Mouse (Mus musculus): Measurements from ENCODE around the gene Psmb1. TPM values are rescaled to one million over a fixed set of nuclear protein-coding genes. Genes with fewer than 3 reads are reported as not detected.
"Not testable (repeated sequence)": the region's sequence is repeated elsewhere in the genome, so short reads cannot be mapped to it uniquely, and the experiment has no call there.

The Psmb1 gene
- polyA plus RNA-seq, 1 experiment from 2014 or later = 255 TPM

- WGBS = 75% methylated on average over 5 of the region's 6 CpGs
- not testable (repeated sequence) for H3K36me3 ChIP-seq (ENCODE audit: control insufficient read depth, insufficient read depth, low read length); H3K9ac ChIP-seq (replicated peaks; ENCODE audit: low read length); H3K4me2 ChIP-seq (ENCODE audit: low read length); H3K27ac ChIP-seq (replicated peaks; ENCODE audit: low read depth, low read length); DNase-seq; H3K4me3 ChIP-seq (replicated peaks; ENCODE audit: low read depth, low read length); H3K4me1 ChIP-seq (ENCODE audit: control insufficient read depth, insufficient read depth, low read length); H3K9me3 ChIP-seq (ENCODE audit: control insufficient read depth, low read length); ATAC-seq (ENCODE audit: low FRiP score, low TSS enrichment); H3K27me3 ChIP-seq (ENCODE audit: control insufficient read depth, insufficient read depth, low read length)
Measured at GRCm38 (mm10) chr17:15449144-15449543, 50.4 kb downstream of the Psmb1 start.

DNA sequence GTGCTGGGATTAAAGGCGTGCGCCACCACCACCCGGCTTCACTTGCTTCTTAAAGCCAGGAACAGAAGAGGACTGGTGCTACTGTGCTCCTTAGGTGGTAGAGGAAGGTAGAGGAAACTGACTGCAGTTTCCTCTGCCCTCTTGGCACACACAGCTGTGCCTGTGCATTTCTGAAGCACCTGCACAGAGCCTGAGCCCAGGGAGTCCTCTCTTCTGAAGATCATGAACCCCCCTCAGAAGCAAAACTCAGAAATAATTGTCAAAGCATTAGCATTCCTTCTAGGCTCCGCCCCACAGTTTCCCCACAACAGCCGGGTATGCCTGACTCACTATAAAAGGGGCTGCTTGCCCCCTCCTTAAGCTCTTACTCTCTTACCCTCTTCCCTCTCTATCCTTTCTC lies 51.7 kb downstream of the Psmb1 start:
- ATAC-seq (ENCODE audit: low FRiP score, low TSS enrichment) (no peak), DNase-seq (no peak)
- WGBS = 74% methylated on average over 5 of the region's 5 CpGs

DNA sequence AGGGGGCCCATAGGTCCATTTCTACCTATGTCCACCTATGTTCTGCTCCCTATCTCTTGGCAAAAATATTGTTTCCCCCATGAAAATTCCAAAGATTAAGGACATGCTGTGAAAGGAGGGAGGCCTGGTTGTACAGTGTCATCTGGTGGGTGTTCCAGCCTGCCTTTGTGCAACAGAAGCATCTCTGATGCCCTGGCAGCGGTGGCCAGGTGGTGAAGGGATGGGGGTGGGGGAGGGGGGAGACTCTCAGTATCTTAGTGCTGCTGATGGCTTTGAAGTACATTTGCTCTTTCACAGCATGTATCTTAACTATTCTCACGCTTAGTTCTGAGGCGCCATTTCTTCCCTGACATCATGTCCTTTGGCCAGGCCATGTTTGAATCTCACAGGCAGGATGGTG lies 54.1 kb downstream of the Psmb1 start:
- no peak overlapping the region for H3K4me3 ChIP-seq (replicated peaks; ENCODE audit: low read depth, low read length)
- ATAC-seq (ENCODE audit: low FRiP score, low TSS enrichment) = no peak
- WGBS = 80% methylated on average over 3 of the region's 3 CpGs

More for the DNA sequence above, 51.7 kb downstream of the Psmb1 start:
- no peak overlapping the region for H3K4me3 ChIP-seq (replicated peaks; ENCODE audit: low read depth, low read length)
- no peak overlapping the region for H3K9ac ChIP-seq (replicated peaks; ENCODE audit: low read length)
- no peaks in the 10 kb centered on the region for H3K27me3 ChIP-seq (ENCODE audit: control insufficient read depth, insufficient read depth, low read length)
- H3K4me1 ChIP-seq (ENCODE audit: control insufficient read depth, insufficient read depth, low read length) = no peaks in the 10 kb centered on the region
- no peak overlapping the region for H3K27ac ChIP-seq (replicated peaks; ENCODE audit: low read depth, low read length)
- H3K4me2 ChIP-seq (ENCODE audit: low read length) = no peak overlapping the region
- H3K9me3 ChIP-seq (ENCODE audit: control insufficient read depth, low read length) = no peaks in the 10 kb centered on the region
- no peaks in the 10 kb centered on the region for H3K36me3 ChIP-seq (ENCODE audit: control insufficient read depth, insufficient read depth, low read length)

DNA sequence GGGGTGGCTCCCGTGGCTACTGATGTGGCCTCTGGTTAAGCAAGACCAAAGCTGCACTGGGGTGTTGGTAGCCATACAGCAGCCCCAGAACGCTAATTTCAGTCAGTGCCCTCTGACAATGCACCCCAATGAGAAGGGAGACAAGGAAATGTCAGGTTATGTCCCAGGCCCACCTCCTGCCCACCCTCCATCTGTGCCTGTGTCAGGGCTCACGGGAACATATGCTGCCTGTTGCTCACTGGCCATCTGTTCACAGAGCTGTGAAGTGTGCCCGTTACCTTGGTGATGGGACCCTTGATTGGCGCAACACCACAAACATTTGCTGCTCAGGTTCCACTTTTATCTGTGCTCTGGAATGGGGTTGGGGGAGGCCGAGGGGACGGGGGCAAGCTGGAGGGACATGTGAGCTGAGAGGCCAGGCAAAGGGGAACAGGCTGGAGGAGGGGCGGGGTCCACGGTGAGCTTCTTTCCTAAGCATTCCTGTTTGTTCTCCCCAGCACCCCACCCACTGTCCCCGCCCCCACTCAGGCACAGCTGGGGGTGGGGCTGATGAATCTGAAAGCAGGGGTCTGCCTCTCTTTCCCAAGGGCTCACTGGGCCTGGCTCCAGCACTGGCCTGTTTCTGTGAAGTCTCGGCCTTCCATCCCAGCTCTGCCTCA lies 59.0 kb downstream of the Psmb1 start:
- WGBS = 3% methylated on average over 11 of the region's 11 CpGs

More for the DNA sequence above, 54.1 kb downstream of the Psmb1 start:
- Histone ChIP-seq H3K36me3 (ENCODE audit: control insufficient read depth, insufficient read depth, low read length) (no peaks in the 10 kb centered on the region), H3K27ac (replicated peaks; ENCODE audit: low read depth, low read length) (no peak overlapping the region), H3K9ac (replicated peaks; ENCODE audit: low read length) (no peak overlapping the region), H3K9me3 (ENCODE audit: control insufficient read depth, low read length) (no peaks in the 10 kb centered on the region), H3K27me3 (ENCODE audit: control insufficient read depth, insufficient read depth, low read length) (no peaks in the 10 kb centered on the region), H3K4me1 (ENCODE audit: control insufficient read depth, insufficient read depth, low read length) (peaks cover 10% of the 10 kb centered on the region; the same call in 1 of the 2 replicates), H3K4me2 (ENCODE audit: low read length) (no peak overlapping the region)
- DNase-seq = no peak

DNA sequence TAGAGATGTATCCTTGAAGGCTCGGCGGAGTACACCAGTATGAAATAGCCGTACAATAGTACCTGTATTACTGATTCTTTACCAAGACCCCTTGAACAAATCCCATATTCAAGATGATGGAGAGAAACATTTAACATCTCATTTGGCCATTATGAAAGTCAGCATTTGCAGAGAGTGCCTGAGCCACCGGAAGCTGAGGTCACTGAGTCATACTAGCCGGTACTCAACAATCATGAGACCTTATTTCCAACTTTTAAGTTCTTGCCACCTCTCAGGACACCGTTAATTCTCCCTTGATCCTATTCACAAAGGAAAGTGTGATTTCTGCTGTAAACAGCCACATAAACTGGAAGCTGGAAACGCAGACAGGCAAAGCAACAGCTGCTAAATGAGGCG lies 59.5 kb downstream of the Psmb1 start:
- Histone ChIP-seq H3K27ac (replicated peaks; ENCODE audit: low read depth, low read length) (peak overlapping the region; percentile 41; the same call in 1 of the 2 replicates), H3K36me3 (ENCODE audit: control insufficient read depth, insufficient read depth, low read length) (no peaks in the 10 kb centered on the region), H3K9me3 (ENCODE audit: control insufficient read depth, low read length) (no peaks in the 10 kb centered on the region), H3K4me3 (replicated peaks; ENCODE audit: low read depth, low read length) (no peak overlapping the region), H3K4me2 (ENCODE audit: low read length) (no peak overlapping the region), H3K9ac (replicated peaks; ENCODE audit: low read length) (no peak overlapping the region), H3K4me1 (ENCODE audit: control insufficient read depth, insufficient read depth, low read length) (peaks cover 14% of the 10 kb centered on the region; the same call in 1 of the 2 replicates), H3K27me3 (ENCODE audit: control insufficient read depth, insufficient read depth, low read length) (no peaks in the 10 kb centered on the region)
- WGBS = 68% methylated on average over 8 of the region's 8 CpGs
- ATAC-seq (ENCODE audit: low FRiP score, low TSS enrichment) (no peak), DNase-seq (no peak)

More for the DNA sequence above, 59.0 kb downstream of the Psmb1 start:
- H3K4me2 ChIP-seq (ENCODE audit: low read length) = peak overlapping the region; percentile 25; the same call in 1 of the 2 replicates
- no peak overlapping the region for H3K4me3 ChIP-seq (replicated peaks; ENCODE audit: low read depth, low read length)
- H3K27me3 ChIP-seq (ENCODE audit: control insufficient read depth, insufficient read depth, low read length) = no peaks in the 10 kb centered on the region
- H3K4me1 ChIP-seq (ENCODE audit: control insufficient read depth, insufficient read depth, low read length) = peaks cover 14% of the 10 kb centered on the region; the same call in 1 of the 2 replicates
- no peaks in the 10 kb centered on the region for H3K9me3 ChIP-seq (ENCODE audit: control insufficient read depth, low read length)
- no peaks in the 10 kb centered on the region for H3K36me3 ChIP-seq (ENCODE audit: control insufficient read depth, insufficient read depth, low read length)
- DNase-seq (peak; percentile 68), ATAC-seq (ENCODE audit: low FRiP score, low TSS enrichment) (peak; percentile 88)
- H3K9ac ChIP-seq (replicated peaks; ENCODE audit: low read length) = no peak overlapping the region
- peak overlapping the region; percentile 41; the same call in 1 of the 2 replicates for H3K27ac ChIP-seq (replicated peaks; ENCODE audit: low read depth, low read length)

DNA sequence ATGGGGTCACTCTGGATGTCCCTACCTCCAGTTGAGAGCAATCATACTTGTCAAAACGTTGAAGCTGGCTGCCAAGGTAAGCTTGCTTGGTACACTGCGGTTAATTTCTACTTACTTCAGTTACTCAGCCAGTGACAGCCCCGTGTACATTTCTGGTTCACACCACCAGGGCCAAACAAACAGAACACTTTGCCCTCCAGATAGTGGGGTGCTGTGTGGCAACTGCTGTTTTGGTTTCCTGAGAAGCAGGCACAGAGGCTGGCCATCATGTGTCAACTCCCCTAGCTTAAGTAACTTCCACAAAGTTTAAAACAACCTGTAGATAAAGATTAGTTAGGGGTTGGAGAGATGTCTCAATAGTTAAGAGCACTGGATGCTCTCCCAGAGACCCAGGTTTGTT lies 64.8 kb downstream of the Psmb1 start:
- Histone ChIP-seq H3K4me2 (ENCODE audit: low read length) (no peak overlapping the region), H3K27ac (replicated peaks; ENCODE audit: low read depth, low read length) (no peak overlapping the region), H3K4me3 (replicated peaks; ENCODE audit: low read depth, low read length) (no peak overlapping the region), H3K9me3 (ENCODE audit: control insufficient read depth, low read length) (no peaks in the 10 kb centered on the region), H3K27me3 (ENCODE audit: control insufficient read depth, insufficient read depth, low read length) (no peaks in the 10 kb centered on the region), H3K36me3 (ENCODE audit: control insufficient read depth, insufficient read depth, low read length) (peaks cover 47% of the 10 kb centered on the region), H3K4me1 (ENCODE audit: control insufficient read depth, insufficient read depth, low read length) (no peaks in the 10 kb centered on the region), H3K9ac (replicated peaks; ENCODE audit: low read length) (no peak overlapping the region)
- 87% methylated on average over 3 of the region's 3 CpGs for WGBS
- ATAC-seq (ENCODE audit: low FRiP score, low TSS enrichment) (no peak), DNase-seq (no peak)

GRCm38 (mm10) chr17:15432036-15432435 lies 67.5 kb downstream of the Psmb1 start:
- Histone ChIP-seq H3K36me3 (ENCODE audit: control insufficient read depth, insufficient read depth, low read length) (peaks cover 74% of the 10 kb centered on the region), H3K4me1 (ENCODE audit: control insufficient read depth, insufficient read depth, low read length) (no peaks in the 10 kb centered on the region), H3K4me2 (ENCODE audit: low read length) (no peak overlapping the region), H3K27ac (replicated peaks; ENCODE audit: low read depth, low read length) (no peak overlapping the region), H3K4me3 (replicated peaks; ENCODE audit: low read depth, low read length) (no peak overlapping the region), H3K27me3 (ENCODE audit: control insufficient read depth, insufficient read depth, low read length) (no peaks in the 10 kb centered on the region), H3K9ac (replicated peaks; ENCODE audit: low read length) (no peak overlapping the region), H3K9me3 (ENCODE audit: control insufficient read depth, low read length) (no peaks in the 10 kb centered on the region)
- DNase-seq (no peak), ATAC-seq (ENCODE audit: low FRiP score, low TSS enrichment) (no peak)
- 86% methylated on average over 3 of the region's 3 CpGs for WGBS

GRCm38 (mm10) chr17:15431551-15431950 lies 68.0 kb downstream of the Psmb1 start:
- Histone ChIP-seq H3K27ac (replicated peaks; ENCODE audit: low read depth, low read length) (no peak overlapping the region), H3K9ac (replicated peaks; ENCODE audit: low read length) (no peak overlapping the region), H3K4me1 (ENCODE audit: control insufficient read depth, insufficient read depth, low read length) (no peaks in the 10 kb centered on the region), H3K27me3 (ENCODE audit: control insufficient read depth, insufficient read depth, low read length) (no peaks in the 10 kb centered on the region), H3K4me3 (replicated peaks; ENCODE audit: low read depth, low read length) (no peak overlapping the region), H3K9me3 (ENCODE audit: control insufficient read depth, low read length) (no peaks in the 10 kb centered on the region), H3K36me3 (ENCODE audit: control insufficient read depth, insufficient read depth, low read length) (peaks cover 79% of the 10 kb centered on the region), H3K4me2 (ENCODE audit: low read length) (no peak overlapping the region)
- WGBS = 97% methylated on average over 4 of the region's 4 CpGs
- DNase-seq (no peak), ATAC-seq (ENCODE audit: low FRiP score, low TSS enrichment) (no peak)

DNA sequence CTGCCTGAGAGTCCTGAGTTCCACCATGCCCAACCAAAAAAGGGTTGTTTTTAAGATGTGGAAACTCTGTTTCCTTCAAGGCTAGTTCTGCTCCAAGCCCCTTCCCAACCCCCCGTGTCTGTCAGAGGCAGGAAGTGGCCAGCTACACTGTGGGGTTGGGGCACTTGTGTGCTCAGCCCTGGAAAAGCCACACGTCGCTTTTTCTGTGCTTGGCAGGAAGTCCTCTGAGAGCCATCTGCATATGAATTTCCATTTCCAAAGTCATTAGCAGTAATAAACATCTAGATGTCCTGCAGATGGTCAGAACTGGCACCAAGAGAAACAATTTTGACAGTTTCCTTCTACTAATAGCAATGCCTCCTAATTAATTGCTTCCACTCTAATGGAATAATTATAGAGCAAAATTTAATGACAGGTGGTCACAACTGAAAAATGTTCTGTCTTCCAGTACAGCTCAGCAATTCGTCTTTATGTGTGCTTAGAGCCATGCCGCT lies 68.5 kb downstream of the Psmb1 start:
- Histone ChIP-seq H3K4me2 (ENCODE audit: low read length) (no peak overlapping the region), H3K9me3 (ENCODE audit: control insufficient read depth, low read length) (no peaks in the 10 kb centered on the region), H3K9ac (replicated peaks; ENCODE audit: low read length) (no peak overlapping the region), H3K27me3 (ENCODE audit: control insufficient read depth, insufficient read depth, low read length) (no peaks in the 10 kb centered on the region), H3K36me3 (ENCODE audit: control insufficient read depth, insufficient read depth, low read length) (peaks cover 83% of the 10 kb centered on the region), H3K4me3 (replicated peaks; ENCODE audit: low read depth, low read length) (no peak overlapping the region), H3K4me1 (ENCODE audit: control insufficient read depth, insufficient read depth, low read length) (no peaks in the 10 kb centered on the region), H3K27ac (replicated peaks; ENCODE audit: low read depth, low read length) (no peak overlapping the region)
- ATAC-seq (ENCODE audit: low FRiP score, low TSS enrichment) = no peak
- WGBS = 86% methylated on average over 5 of the region's 5 CpGs
- DNase-seq = no peak
